Mouse (Mus musculus) thymus, adult 2 months (tissue): ENCODE data around the gene Ckb.

Source experiments
- CTCF ChIP-seq: fragments of 200-500 bp; IDR thresholded peaks from 2 replicates; pipeline ENCODE4 v1.5.1; 2012; ENCODE audit warnings: mild to moderate bottlenecking, control low read depth, low read length, moderate library complexity, borderline replicate concordance; ENCODE audit not compliant: control insufficient read depth, poor library complexity, insufficient read depth; ENCODE audit errors: extremely low read depth
- POLR2A ChIP-seq: fragments of 200-500 bp; IDR thresholded peaks from 2 replicates; pipeline ENCODE4 v1.6.1; 2012; ENCODE audit warnings: mild to moderate bottlenecking, low read length, control low read depth, moderate library complexity; ENCODE audit not compliant: control insufficient read depth, poor library complexity, insufficient read depth; ENCODE audit errors: extremely low read depth

- TF ChIP-seq POLR2A (no peak), CTCF (no peak)
Observed at GRCm38 (mm10) chr12:111675797-111676580, 3.9 kb upstream of the Ckb start.
